Mouse (Mus musculus) heart, adult 2 months (tissue): ENCODE data around the gene Psmd8.

Experiments
- CTCF ChIP-seq: fragments of 200-600 bp; IDR thresholded peaks from 2 replicates; pipeline ENCODE4 v1.8.1; 2022; ENCODE audit warnings: antibody characterized with exemption, mild to moderate bottlenecking, moderate library complexity
- EP300 ChIP-seq: fragments of 200-500 bp; IDR thresholded peaks from 2 replicates; pipeline ENCODE4 v1.6.1; 2011; ENCODE audit warnings: low read depth, low read length, control low read depth; ENCODE audit not compliant: insufficient read depth

DNA sequence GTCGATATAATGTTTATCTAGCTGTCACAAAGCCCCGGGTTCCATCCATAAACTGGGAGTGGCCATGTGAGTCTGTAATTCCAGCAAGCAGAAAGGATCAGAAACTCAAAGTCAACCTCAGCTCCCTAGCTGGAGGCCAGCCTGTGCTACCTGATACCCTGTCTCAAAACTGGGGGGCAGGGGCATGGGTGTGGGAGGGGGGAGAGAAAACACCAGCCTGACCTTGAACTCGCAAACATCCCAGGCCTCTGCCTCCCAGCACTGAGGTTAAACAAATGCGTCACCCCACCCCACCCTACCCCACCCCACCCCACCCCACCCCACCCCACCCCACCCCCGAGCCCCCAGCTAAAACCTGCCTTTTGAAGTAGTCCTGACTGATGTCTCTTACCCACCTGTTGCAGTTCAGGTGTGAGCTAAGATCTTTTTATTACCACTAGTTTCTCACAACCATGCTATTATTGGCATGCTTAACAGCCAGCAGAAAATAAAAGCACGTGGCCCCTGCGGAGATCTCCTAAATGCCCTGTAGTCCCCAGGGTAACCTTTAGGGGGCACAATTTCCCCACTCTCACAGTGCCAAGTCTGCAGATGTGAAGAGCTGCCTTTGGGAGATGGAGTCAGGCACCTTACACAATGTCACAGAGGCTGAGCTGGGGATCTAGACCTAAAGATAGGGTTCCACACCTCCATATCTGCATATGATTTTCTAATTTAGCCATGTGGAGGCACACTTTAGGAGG lies 54.2 kb downstream of the Psmd8 start:
- TF ChIP-seq CTCF (peak; percentile 79), EP300 (no peak)
